Mouse (Mus musculus): Measurements from ENCODE around the gene Syt16.

DNA sequence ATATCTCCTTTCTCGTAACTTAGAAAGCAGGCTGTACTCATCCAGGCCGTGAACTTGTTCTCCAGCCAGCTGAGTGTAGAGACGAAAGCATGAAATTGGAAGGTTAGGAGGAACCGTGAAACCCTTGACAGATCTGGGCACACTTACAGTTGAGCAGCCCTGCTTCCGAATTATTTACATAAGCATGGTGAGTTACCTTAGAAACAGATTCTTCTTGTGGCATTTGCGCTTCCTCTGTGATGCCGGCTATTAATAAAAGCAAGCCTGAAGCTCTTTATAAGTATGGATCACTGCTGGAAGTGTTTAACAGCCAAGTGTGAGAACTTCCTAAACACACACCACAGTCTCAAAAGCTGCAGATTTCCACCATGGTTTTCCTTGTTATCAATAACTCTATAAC is 144.7 kb downstream of the Syt16 start:
- TF ChIP-seq CTCF (IDR thresholded peaks at IDR 0.05; ENCODE audit: low read depth) (no peak), EP300 (IDR thresholded peaks at IDR 0.05; ENCODE audit: low read depth) (no peak)

All from liver, postnatal 0 days (tissue).